Mouse (Mus musculus) urinary bladder, adult 2 months (tissue): Measurements from ENCODE around the gene Dnajb6. TPM values are rescaled to one million over a fixed set of nuclear protein-coding genes. Genes with fewer than 3 reads are reported as not detected.
"Not testable (repeated sequence)": the region's sequence is repeated elsewhere in the genome, so short reads cannot be mapped to it uniquely, and the experiment has no call there.

Experiments
- DNase-seq: peaks from one replicate; pipeline ENCODE4 v3.0.0; 2022; ENCODE audit warnings: low spot score
- polyA plus RNA-seq: library from polyadenylated mRNA; depleted of rRNA; stranded (reverse); fragments of >200 nt; gene quantifications from 2 replicates; pipeline ENCODE4 v1.2.3, GENCODE M21; 2012; rRNA removed

Dnajb6 gene
- polyA plus RNA-seq: 92.2 and 100 TPM in 2 replicates

GRCm38 (mm10) chr5:29735557-29736061 is at the start of gene Dnajb6, which contains the start of gene Gm5129:
TSS of gene Dnajb6 (plus strand) at chr5:29735688.
TSS of gene Gm5129 (minus strand) at chr5:29735936.
- DNase-seq: peak; percentile 99

- no peak for DNase-seq
Measured at GRCm38 (mm10) chr5:29687671-29688070, 47.8 kb upstream of the Dnajb6 start.

GRCm38 (mm10) chr5:29688352-29688751 is 47.1 kb upstream of the Dnajb6 start:
- DNase-seq: no peak

- no peak for DNase-seq
Measured at GRCm38 (mm10) chr5:29698493-29698892, 37.0 kb upstream of the Dnajb6 start.

- DNase-seq: peak; percentile 33
Measured at GRCm38 (mm10) chr5:29699520-29700202, 35.8 kb upstream of the Dnajb6 start.

GRCm38 (mm10) chr5:29707241-29707640 is 28.2 kb upstream of the Dnajb6 start:
- DNase-seq: no peak

GRCm38 (mm10) chr5:29708258-29708657 is 27.2 kb upstream of the Dnajb6 start:
- no peak for DNase-seq

GRCm38 (mm10) chr5:29711631-29712030 is 23.9 kb upstream of the Dnajb6 start:
- DNase-seq: no peak

GRCm38 (mm10) chr5:29712906-29713305 is 22.6 kb upstream of the Dnajb6 start:
- no peak for DNase-seq

- DNase-seq: no peak
Measured at GRCm38 (mm10) chr5:29721159-29721558, 14.3 kb upstream of the Dnajb6 start.

- no peak for DNase-seq
Measured at GRCm38 (mm10) chr5:29725369-29725768, 10.1 kb upstream of the Dnajb6 start.

- DNase-seq: not testable (repeated sequence)
Measured at GRCm38 (mm10) chr5:29726070-29726469, 9.4 kb upstream of the Dnajb6 start.

- no peak for DNase-seq
Measured at GRCm38 (mm10) chr5:29734831-29735510, 517 bp upstream of the Dnajb6 start.

- DNase-seq: no peak
Measured at GRCm38 (mm10) chr5:29736073-29736900, 799 bp downstream of the Dnajb6 start.

- DNase-seq: no peak
Measured at GRCm38 (mm10) chr5:29736942-29737341, 1.5 kb downstream of the Dnajb6 start.

- DNase-seq: no peak
Measured at GRCm38 (mm10) chr5:29737471-29737870, 2.0 kb downstream of the Dnajb6 start.

GRCm38 (mm10) chr5:29738076-29738475 is 2.6 kb downstream of the Dnajb6 start:
- DNase-seq: no peak

GRCm38 (mm10) chr5:29740651-29741050 is 5.2 kb downstream of the Dnajb6 start:
- no peak for DNase-seq

- no peak for DNase-seq
Measured at GRCm38 (mm10) chr5:29741093-29741492, 5.6 kb downstream of the Dnajb6 start.

GRCm38 (mm10) chr5:29747661-29748060 is 12.2 kb downstream of the Dnajb6 start:
- DNase-seq: no peak

GRCm38 (mm10) chr5:29751306-29751705 is 15.8 kb downstream of the Dnajb6 start:
- no peak for DNase-seq

GRCm38 (mm10) chr5:29752894-29753293 is 17.4 kb downstream of the Dnajb6 start:
- no peak for DNase-seq
